Mouse (Mus musculus) MEL (cell line): ENCODE data around the gene Ggt7. TPM values are rescaled to one million over a fixed set of nuclear protein-coding genes. Genes with fewer than 3 reads are reported as not detected.
A peak's percentile ranks its signal among the peaks of the same experiment; 100 is the strongest.

ENCODE experiments used
- DNase-seq: peaks from one replicate; pipeline ENCODE4 v3.0.0; 2011; ENCODE audit warnings: low read depth, low spot score
- H3K27ac ChIP-seq: 2 replicates; pipeline ENCODE4 v1.5.1; 2012; ENCODE audit warnings: low read depth, mild to moderate bottlenecking, control low read depth, low read length, moderate library complexity; ENCODE audit not compliant: control insufficient read depth
- H3K27me3 ChIP-seq, 2 experiments: fragments of 150-350 bp in 1 of 2; sonication (generic) in 1 of 2; 2 replicates each; pipeline ENCODE4 v1.6.1; 2012; ENCODE audit warnings: low read length in 2 of 2, mild to moderate bottlenecking in 2 of 2, improper control_type of control experiment in 1 of 2, moderate library complexity in 1 of 2; ENCODE audit not compliant: insufficient read depth in 2 of 2, control insufficient read depth in 1 of 2
- H3K36me3 ChIP-seq, 2 experiments: 2 replicates each; pipeline ENCODE4 v1.6.1; 2012 to 2014; ENCODE audit warnings: low read length in 2 of 2, improper control_type of control experiment in 1 of 2, inconsistent platforms in 1 of 2, mild to moderate bottlenecking in 1 of 2; ENCODE audit not compliant: insufficient read depth in 2 of 2, control insufficient read depth in 1 of 2
- H3K4me1 ChIP-seq, 2 experiments: fragments of 150-350 bp in 1 of 2; sonication (generic) in 1 of 2; 2 replicates each; pipeline ENCODE4 v1.6.1; 2012; ENCODE audit warnings: low read length in 2 of 2, improper control_type of control experiment in 1 of 2, mild to moderate bottlenecking in 1 of 2; ENCODE audit not compliant: insufficient read depth in 2 of 2, control insufficient read depth in 1 of 2
- H3K4me3 ChIP-seq, 2 experiments: fragments of 150-350 bp in 1 of 2; sonication (generic) in 1 of 2; 2 replicates each; pipeline ENCODE4 v1.5.1; 2012; ENCODE audit warnings: low read depth in 2 of 2, low read length in 2 of 2, mild to moderate bottlenecking in 2 of 2, moderate library complexity in 2 of 2, control low read depth in 1 of 2, improper control_type of control experiment in 1 of 2; ENCODE audit not compliant: control insufficient read depth in 1 of 2, insufficient read depth in 1 of 2
- H3K79me2 ChIP-seq: 2 replicates; pipeline ENCODE4 v1.6.1; 2012; ENCODE audit warnings: mild to moderate bottlenecking, low read length, moderate library complexity; ENCODE audit not compliant: control insufficient read depth, poor library complexity, insufficient read depth
- H3K9ac ChIP-seq: 2 replicates; pipeline ENCODE4 v1.6.1; 2012; ENCODE audit warnings: low read depth, mild to moderate bottlenecking, control low read depth, low read length, moderate library complexity; ENCODE audit not compliant: control insufficient read depth, poor library complexity, severe bottlenecking
- H3K9me3 ChIP-seq: fragments of 150-350 bp; sonication (generic); replicated peaks from 2 replicates; pipeline ENCODE4 v1.6.1; 2012; ENCODE audit warnings: mild to moderate bottlenecking, low read length, improper control_type of control experiment, moderate library complexity; ENCODE audit not compliant: insufficient read depth
- BHLHE40 ChIP-seq: IDR thresholded peaks from 2 replicates; pipeline ENCODE4 v1.6.1; 2012; ENCODE audit warnings: low read depth, mild to moderate bottlenecking, inconsistent platforms, low read length, improper control_type of control experiment, borderline replicate concordance
- CHD1 ChIP-seq: IDR thresholded peaks from 2 replicates; pipeline ENCODE4 v1.6.1; 2012; ENCODE audit warnings: low read depth, mild to moderate bottlenecking, inconsistent platforms, low read length, improper control_type of control experiment
- CHD2 ChIP-seq: IDR thresholded peaks from 2 replicates; pipeline ENCODE4 v1.6.1; 2011; ENCODE audit warnings: low read length, improper control_type of control experiment
- CTCF ChIP-seq, 3 experiments: IDR thresholded peaks in 2 of 3; conservative IDR thresholded peaks in 1 of 3; 2 replicates each; pipeline ENCODE4 v1.5.1; 2011 to 2012; ENCODE audit warnings: low read length in 3 of 3, low read depth in 2 of 3, mild to moderate bottlenecking in 2 of 3, improper control_type of control experiment in 1 of 3, inconsistent platforms in 1 of 3, mixed read lengths in 1 of 3, moderate library complexity in 1 of 3; ENCODE audit not compliant: control insufficient read depth in 1 of 3, insufficient read depth in 1 of 3, poor library complexity in 1 of 3, severe bottlenecking in 1 of 3
- E2F4 ChIP-seq: IDR thresholded peaks from 2 replicates; pipeline ENCODE4 v1.6.1; 2011; ENCODE audit warnings: low read depth, low read length, improper control_type of control experiment, borderline replicate concordance
- ELF1 ChIP-seq: IDR thresholded peaks from 2 replicates; pipeline ENCODE4 v1.6.1; 2014; ENCODE audit warnings: low read depth, mild to moderate bottlenecking, inconsistent platforms, low read length, improper control_type of control experiment, moderate library complexity
- ETS1 ChIP-seq: IDR thresholded peaks from 2 replicates; pipeline ENCODE4 v1.6.1; 2012; ENCODE audit warnings: low read depth, mild to moderate bottlenecking, inconsistent platforms, low read length, improper control_type of control experiment, moderate library complexity
- GABPA ChIP-seq: IDR thresholded peaks from 2 replicates; pipeline ENCODE4 v1.6.1; 2012; ENCODE audit warnings: low read depth, mild to moderate bottlenecking, inconsistent platforms, low read length, improper control_type of control experiment, moderate library complexity
- HCFC1 ChIP-seq: IDR thresholded peaks from 2 replicates; pipeline ENCODE4 v1.6.1; 2012; ENCODE audit warnings: low read depth, mild to moderate bottlenecking, inconsistent platforms, low read length, improper control_type of control experiment, moderate library complexity
- JUND ChIP-seq: IDR thresholded peaks from 2 replicates; pipeline ENCODE4 v1.6.1; 2011; ENCODE audit warnings: low read depth, mild to moderate bottlenecking, improper control_type of control experiment, low read length
- KAT2A ChIP-seq: conservative IDR thresholded peaks from 2 replicates; pipeline ENCODE4 v1.6.1; 2012; ENCODE audit warnings: low read depth, low read length, improper control_type of control experiment, inconsistent platforms
- MAFK ChIP-seq: IDR thresholded peaks from 2 replicates; pipeline ENCODE4 v1.6.1; 2011; ENCODE audit warnings: low read depth, mild to moderate bottlenecking, low read length, improper control_type of control experiment, borderline replicate concordance
- MAX ChIP-seq: IDR thresholded peaks from 2 replicates; pipeline ENCODE4 v1.6.1; 2011; ENCODE audit warnings: low read length, improper control_type of control experiment
- MAZ ChIP-seq: IDR thresholded peaks from 2 replicates; pipeline ENCODE4 v1.6.1; 2012; ENCODE audit warnings: low read depth, mild to moderate bottlenecking, inconsistent platforms, low read length, improper control_type of control experiment
- MEF2A ChIP-seq: IDR thresholded peaks from 2 replicates; pipeline ENCODE4 v1.6.1; 2014; ENCODE audit warnings: low read depth, mild to moderate bottlenecking, inconsistent platforms, low read length, improper control_type of control experiment; ENCODE audit not compliant: poor library complexity, insufficient replicate concordance, severe bottlenecking; ENCODE audit errors: extremely low read depth
- MXI1 ChIP-seq: IDR thresholded peaks from 2 replicates; pipeline ENCODE4 v1.6.1; 2011; ENCODE audit warnings: mild to moderate bottlenecking, low read depth, low read length, improper control_type of control experiment
- MYB ChIP-seq: IDR thresholded peaks from 2 replicates; pipeline ENCODE4 v1.6.1; 2011; ENCODE audit warnings: mild to moderate bottlenecking, low read depth, low read length, improper control_type of control experiment
- MYC ChIP-seq: IDR thresholded peaks from 2 replicates; pipeline ENCODE4 v1.6.1; 2011; ENCODE audit warnings: low read depth, mild to moderate bottlenecking, low read length, improper control_type of control experiment, moderate library complexity
- NELFE ChIP-seq: IDR thresholded peaks from 2 replicates; pipeline ENCODE4 v1.6.1; 2011; ENCODE audit warnings: low read depth, low read length, improper control_type of control experiment
- NRF1 ChIP-seq: IDR thresholded peaks from 2 replicates; pipeline ENCODE4 v1.6.1; 2014; ENCODE audit warnings: low read depth, mild to moderate bottlenecking, inconsistent platforms, low read length, improper control_type of control experiment, moderate library complexity; ENCODE audit not compliant: poor library complexity, insufficient read depth, severe bottlenecking
- POLR2A ChIP-seq, 2 experiments: IDR thresholded peaks; 2 replicates each; pipeline ENCODE4 v1.6.1; 2011 to 2012; ENCODE audit warnings: low read length in 2 of 2, mild to moderate bottlenecking in 2 of 2, control low read depth in 1 of 2, improper control_type of control experiment in 1 of 2, low read depth in 1 of 2, moderate library complexity in 1 of 2; ENCODE audit not compliant: control insufficient read depth in 1 of 2, insufficient read depth in 1 of 2, poor library complexity in 1 of 2
- POLR2AphosphoS2 ChIP-seq: IDR thresholded peaks from 2 replicates; pipeline ENCODE4 v1.6.1; 2011; ENCODE audit warnings: low read length, improper control_type of control experiment
- POLR2AphosphoS5 ChIP-seq: IDR thresholded peaks from 2 replicates; pipeline ENCODE4 v1.6.1; 2012; ENCODE audit warnings: low read depth, borderline replicate concordance, mild to moderate bottlenecking, inconsistent platforms, low read length, moderate library complexity, mixed read lengths
- RAD21 ChIP-seq: IDR thresholded peaks from 2 replicates; pipeline ENCODE4 v1.6.1; 2011; ENCODE audit warnings: mild to moderate bottlenecking, low read depth, low read length, improper control_type of control experiment
- SIN3A ChIP-seq: IDR thresholded peaks from 2 replicates; pipeline ENCODE4 v1.6.1; 2012; ENCODE audit warnings: low read length, improper control_type of control experiment, inconsistent platforms
- SMC3 ChIP-seq: IDR thresholded peaks from 2 replicates; pipeline ENCODE4 v1.6.1; 2011; ENCODE audit warnings: low read depth, low read length, improper control_type of control experiment
- TAL1 ChIP-seq: IDR thresholded peaks from 2 replicates; pipeline ENCODE4 v1.6.1; 2012; ENCODE audit warnings: mild to moderate bottlenecking, inconsistent platforms, low read length, moderate library complexity, mixed read lengths
- TBP ChIP-seq: IDR thresholded peaks from 2 replicates; pipeline ENCODE4 v1.8.0; 2011; ENCODE audit warnings: low read depth, low read length, improper control_type of control experiment
- TCF12 ChIP-seq: IDR thresholded peaks from 2 replicates; pipeline ENCODE4 v1.6.1; 2014; ENCODE audit warnings: low read depth, mild to moderate bottlenecking, inconsistent platforms, low read length, improper control_type of control experiment, moderate library complexity
- UBTF ChIP-seq: IDR thresholded peaks from 2 replicates; pipeline ENCODE4 v1.6.1; 2012; ENCODE audit warnings: low read depth, mild to moderate bottlenecking, inconsistent platforms, low read length, improper control_type of control experiment, moderate library complexity, borderline replicate concordance; ENCODE audit not compliant: insufficient read depth
- USF1 ChIP-seq: IDR thresholded peaks from 2 replicates; pipeline ENCODE4 v1.6.1; 2014; ENCODE audit warnings: low read depth, mild to moderate bottlenecking, inconsistent platforms, low read length, improper control_type of control experiment, moderate library complexity
- USF2 ChIP-seq, 2 experiments: IDR thresholded peaks; 2 replicates each; pipeline ENCODE4 v1.6.1; 2011 to 2012; ENCODE audit warnings: improper control_type of control experiment in 2 of 2, low read length in 2 of 2, borderline replicate concordance in 1 of 2, inconsistent platforms in 1 of 2, low read depth in 1 of 2, mild to moderate bottlenecking in 1 of 2; ENCODE audit not compliant: insufficient read depth in 1 of 2
- ZC3H11A ChIP-seq: IDR thresholded peaks from 2 replicates; pipeline ENCODE4 v1.6.1; 2012; ENCODE audit warnings: low read depth, mild to moderate bottlenecking, inconsistent platforms, low read length, improper control_type of control experiment
- ZKSCAN1 ChIP-seq: IDR thresholded peaks from 2 replicates; pipeline ENCODE4 v1.6.1; 2012; ENCODE audit warnings: low read depth, mild to moderate bottlenecking, inconsistent platforms, low read length, improper control_type of control experiment, moderate library complexity
- ZNF384 ChIP-seq: IDR thresholded peaks from 2 replicates; pipeline ENCODE4 v1.6.1; 2012; ENCODE audit warnings: low read depth, mild to moderate bottlenecking, inconsistent platforms, low read length, improper control_type of control experiment
- polyA plus RNA-seq, 2 experiments: library from polyadenylated mRNA; stranded (reverse) in 1 of 2; unstranded in 1 of 2; fragments of >175 nt in 1 of 2; fragments of >200 nt in 1 of 2; gene quantifications; 2 replicates each; pipeline versions ENCODE4 v1.2.1 to v1.2.4; 2012; ENCODE audit warnings: low replicate concordance in 2 of 2, low read depth in 1 of 2; ENCODE audit not compliant: insufficient read length in 2 of 2, insufficient read depth in 1 of 2, missing spikeins in 1 of 2
- total RNA-seq: library from RNA; depleted of rRNA; stranded (reverse); fragments of 300-350 nt; gene quantifications from 2 replicates; pipeline ENCODE4 v1.2.3, GENCODE M21; 2012

Ggt7 gene
- total and polyA plus RNA-seq, 3 experiments: 1.8 to 2.1 TPM; not detected in 1

DNA sequence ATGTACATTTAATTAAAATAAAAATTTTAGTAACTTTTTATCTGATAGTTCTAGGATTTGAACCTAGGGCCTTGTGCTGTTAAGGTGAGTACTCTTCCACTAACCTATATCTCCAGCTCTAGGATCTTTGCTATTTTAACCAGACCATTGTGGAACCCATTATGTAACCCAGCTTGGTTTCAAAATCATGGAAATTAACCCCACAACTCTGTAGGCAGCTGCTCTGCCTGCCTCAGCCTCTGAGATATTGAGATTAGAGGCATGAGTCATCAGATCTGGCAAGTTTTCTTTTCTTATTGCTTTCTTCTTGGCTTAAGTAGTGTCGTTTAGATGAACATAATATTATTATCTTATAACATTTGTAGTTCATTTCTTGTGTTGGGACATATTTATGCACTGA is 6.3 kb upstream of the Ggt7 start (continued):
- no peak for TF ChIP-seq MEF2A

DNA sequence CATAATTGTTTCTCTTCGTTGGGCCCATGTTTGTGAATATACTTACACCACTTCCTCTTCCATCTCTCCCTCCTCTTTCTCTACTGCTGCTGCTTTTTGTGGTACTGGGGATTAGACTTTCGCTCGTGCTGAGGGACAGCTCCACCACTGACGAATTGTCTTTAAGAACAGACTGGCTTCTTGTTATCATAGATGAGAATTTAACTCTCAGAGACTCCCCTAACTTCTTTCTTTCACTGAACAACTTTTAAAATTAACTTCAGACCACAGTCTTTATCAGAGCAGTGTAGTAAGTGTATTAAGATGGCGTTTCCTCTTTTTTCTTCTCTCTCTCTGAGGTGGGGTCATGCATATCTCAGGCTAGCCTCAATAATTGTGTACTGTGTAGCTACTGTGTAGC is 5.7 kb upstream of the Ggt7 start:
- Histone ChIP-seq H3K27me3 (no peaks in the 10 kb centered on the region), H3K79me2 (no peaks in the 10 kb centered on the region), H3K9ac (peak overlapping the region; percentile 61; the same call in 1 of the 2 replicates), H3K27ac (peak overlapping the region; percentile 93), H3K9me3 (no peaks in the 10 kb centered on the region), H3K4me1 (peaks cover 21 to 23% of the 10 kb centered on the region in 2 experiments), H3K36me3 (peaks cover 0 to 33% of the 10 kb centered on the region in 2 experiments; a peak in 2 of 4 replicates), H3K4me3 (peak overlapping the region; percentile 32 to 44)
- DNase-seq: peak; percentile 93
- no peak for TF ChIP-seq NRF1
- TF ChIP-seq ETS1: peak; percentile 84
- peak; percentile 62; the same call in 1 of the 2 replicates for TF ChIP-seq MAZ
- TF ChIP-seq POLR2AphosphoS5: no peak
- no peak for TF ChIP-seq KAT2A
- TF ChIP-seq NELFE: no peak
- no peak for TF ChIP-seq UBTF
- no peak; the same call in 1 of the 2 replicates for TF ChIP-seq RAD21
- TF ChIP-seq ELF1: 0 out of 2 replicates have a peak, but pooled peaks have one; percentile 18
- TF ChIP-seq TAL1: no peak
- TF ChIP-seq E2F4: 0 out of 2 replicates have a peak, but pooled peaks have one; percentile 35
- TF ChIP-seq ZNF384: peak; percentile 42; the same call in 1 of the 2 replicates
- TF ChIP-seq HCFC1: peak; percentile 41; the same call in 1 of the 2 replicates
- peak; percentile 39; the same call in 1 of the 2 replicates for TF ChIP-seq MAFK
- no peak for TF ChIP-seq CHD1
- TF ChIP-seq ZKSCAN1: no peak
- no peak for TF ChIP-seq JUND
- no peak for TF ChIP-seq POLR2AphosphoS2
- TF ChIP-seq MXI1: peak; percentile 81
- no peak for TF ChIP-seq USF1
- TF ChIP-seq SIN3A: peak; percentile 87
- no peak for TF ChIP-seq CHD2
- peak; percentile 16; the same call in 1 of the 2 replicates for TF ChIP-seq SMC3
- TF ChIP-seq MEF2A: no peak
- peak; percentile 57 for TF ChIP-seq TCF12
- no peak for TF ChIP-seq USF2 (IDR thresholded peaks at IDR 0.05; ENCODE audit: borderline replicate concordance in 1 of 2, insufficient read depth in 1 of 2, low read depth in 1 of 2, low read length in 2 of 2)
- peak; percentile 70 for TF ChIP-seq TBP
- no peak for TF ChIP-seq POLR2A (IDR thresholded peaks at IDR 0.05; ENCODE audit: control insufficient read depth in 1 of 2, insufficient read depth in 1 of 2, low read depth in 1 of 2, low read length in 2 of 2, poor library complexity in 1 of 2)
- TF ChIP-seq MYC: peak; percentile 75
- TF ChIP-seq ZC3H11A: 0 out of 2 replicates have a peak, but pooled peaks have one; percentile 4
- no peak for TF ChIP-seq GABPA
- no peak for TF ChIP-seq MYB
- TF ChIP-seq MAX: peak; percentile 64; the same call in 1 of the 2 replicates
- peak; percentile 79; the same call in 1 of the 2 replicates for TF ChIP-seq BHLHE40
- TF ChIP-seq CTCF (IDR thresholded peaks at IDR 0.05 in 2 of 3, conservative IDR thresholded peaks at IDR 0.05 in 1 of 3; ENCODE audit: control insufficient read depth in 1 of 3, insufficient read depth in 1 of 3, low read depth in 2 of 3, low read length in 3 of 3, poor library complexity in 1 of 3, severe bottlenecking in 1 of 3): no peak
